Mouse (Mus musculus): ENCODE measurements around the gene Pigr.

Gene Pigr

GRCm38 (mm10) chr1:130829906-130830830, 3.7 kb downstream of the Pigr start:
- DNase-seq (ENCODE audit: low read depth, low spot score) = no peak

GRCm38 (mm10) chr1:130832230-130833149, 6.0 kb downstream of the Pigr start:
- no peak for DNase-seq (ENCODE audit: low read depth, low spot score)

- no peak for DNase-seq (ENCODE audit: low read depth, low spot score)
These were observed 8.9 kb downstream of the Pigr start for GRCm38 (mm10) chr1:130835161-130835936.

GRCm38 (mm10) chr1:130838288-130838687, 11.8 kb downstream of the Pigr start:
- peak; percentile 45 for DNase-seq (ENCODE audit: low read depth, low spot score)

GRCm38 (mm10) chr1:130840599-130841379, 14.3 kb downstream of the Pigr start:
- no peak for DNase-seq (ENCODE audit: low read depth, low spot score)

GRCm38 (mm10) chr1:130841621-130842020, 15.1 kb downstream of the Pigr start:
- DNase-seq (ENCODE audit: low read depth, low spot score) = no peak

- no peak for DNase-seq (ENCODE audit: low read depth, low spot score)
These were observed 18.0 kb downstream of the Pigr start for GRCm38 (mm10) chr1:130844516-130844915.

GRCm38 (mm10) chr1:130849530-130850214, 23.2 kb downstream of the Pigr start:
- DNase-seq (ENCODE audit: low read depth, low spot score) = no peak

GRCm38 (mm10) chr1:130850405-130850804, 23.9 kb downstream of the Pigr start:
- no peak for DNase-seq (ENCODE audit: low read depth, low spot score)

GRCm38 (mm10) chr1:130854819-130855218, 28.3 kb downstream of the Pigr start:
- no peak for DNase-seq (ENCODE audit: low read depth, low spot score)

- no peak for DNase-seq (ENCODE audit: low read depth, low spot score)
These were observed 29.2 kb downstream of the Pigr start for GRCm38 (mm10) chr1:130855723-130856122.

GRCm38 (mm10) chr1:130857456-130857855, 31.0 kb downstream of the Pigr start:
- DNase-seq (ENCODE audit: low read depth, low spot score) = no peak

- DNase-seq (ENCODE audit: low read depth, low spot score) = no peak
These were observed 37.8 kb downstream of the Pigr start for GRCm38 (mm10) chr1:130864238-130864637.

- no peak for DNase-seq (ENCODE audit: low read depth, low spot score)
These were observed 38.3 kb downstream of the Pigr start for GRCm38 (mm10) chr1:130864741-130865140.

GRCm38 (mm10) chr1:130865541-130866221, 39.2 kb downstream of the Pigr start, which contains the start of gene Fcmr:
Gene Fcmr (plus strand): TSS chr1:130865669.
- no peak for DNase-seq (ENCODE audit: low read depth, low spot score)

GRCm38 (mm10) chr1:130872912-130873311, 46.4 kb downstream of the Pigr start:
- DNase-seq (ENCODE audit: low read depth, low spot score) = no peak

- DNase-seq (ENCODE audit: low read depth, low spot score) = peak; percentile 46
These were observed 48.7 kb downstream of the Pigr start for GRCm38 (mm10) chr1:130875139-130875538.

- peak; percentile 11 for DNase-seq (ENCODE audit: low read depth, low spot score)
These were observed 49.4 kb downstream of the Pigr start for GRCm38 (mm10) chr1:130875910-130876309.

GRCm38 (mm10) chr1:130876931-130877509, 50.5 kb downstream of the Pigr start:
- DNase-seq (ENCODE audit: low read depth, low spot score) = peak; percentile 65

All from R1 (cell line).